Mouse (Mus musculus) neural tube, postnatal 0 days (tissue): ENCODE results near the gene Slco4a1. TPM values are rescaled to one million over a fixed set of nuclear protein-coding genes. Genes with fewer than 3 reads are reported as not detected.

Experiments
- polyA plus RNA-seq: library from polyadenylated mRNA; unstranded; fragments of >200 nt; fragmentation: Nextera tagmentation; extraction: Ambion mirVana; gene quantifications from 2 replicates; pipeline ENCODE4 v1.2.1, GENCODE M21; 2015

The Slco4a1 gene
- polyA plus RNA-seq = 2.8 and 3.0 TPM in 2 replicates

GRCm38 (mm10) chr2:180455723-180456698 is at the start of gene Slco4a1:
Gene Slco4a1, plus strand, starts transcription at chr2:180456245.

GRCm38 (mm10) chr2:180499741-180500140 is 43.7 kb downstream of the Slco4a1 start, which contains the start of gene Ntsr1:
Gene Ntsr1, plus strand, starts transcription at chr2:180499976.

Other genes with a start within 250 kb of the Slco4a1 start
- gene Lama5, start 230.4 kb upstream of the Slco4a1 start, polyA plus RNA-seq = 2.1 and 2.3 TPM in 2 replicates
- gene Rps21, start 198.9 kb upstream of the Slco4a1 start, polyA plus RNA-seq = 423 and 539 TPM in 2 replicates
- 26.9 and 31.4 TPM in 2 replicates for gene Cables2, start 182.7 kb upstream of the Slco4a1 start, polyA plus RNA-seq
- not detected in 2 replicates for gene Rbbp8nl, start 166.4 kb upstream of the Slco4a1 start, polyA plus RNA-seq
- gene Gata5, start 121.5 kb upstream of the Slco4a1 start, polyA plus RNA-seq = not detected in 2 replicates
- 3.3 and 3.4 TPM in 2 replicates for gene Ntsr1, start 43.7 kb downstream of the Slco4a1 start, polyA plus RNA-seq
- 26.4 and 30.6 TPM in 2 replicates for gene Mrgbp, start 125.1 kb downstream of the Slco4a1 start, polyA plus RNA-seq
- gene Ogfr, start 133.0 kb downstream of the Slco4a1 start, polyA plus RNA-seq = 70.0 and 75.2 TPM in 2 replicates
- gene Col9a3, start 141.5 kb downstream of the Slco4a1 start, polyA plus RNA-seq = 57.3 and 76.3 TPM in 2 replicates
- gene Tcfl5, start 186.5 kb downstream of the Slco4a1 start, polyA plus RNA-seq = 0.80 and 2.1 TPM in 2 replicates